Mouse (Mus musculus) hindbrain, postnatal 0 days (tissue): Measurements from ENCODE around the gene Ghsr. TPM values are rescaled to one million over a fixed set of nuclear protein-coding genes. Genes with fewer than 3 reads are reported as not detected.

ENCODE experiments used
- ATAC-seq: fragments of 200-750 bp; cut with Nextera tagmentation; 2 replicates; pipeline ENCODE4 v1.8.0; 2017; ENCODE audit warnings: mild to moderate bottlenecking, moderate TSS enrichment, moderate library complexity
- DNase-seq: peaks from one replicate; pipeline ENCODE4 v3.0.0-alpha.2; 2015; ENCODE audit warnings: low spot score
- H3K27ac ChIP-seq: fragments of 300-500 bp; sonication (generic); 2 replicates; pipeline ENCODE4 v1.5.1; 2014; ENCODE audit warnings: mild to moderate bottlenecking
- H3K27me3 ChIP-seq: fragments of 300-500 bp; sonication (generic); 2 replicates; pipeline ENCODE4 v1.6.1; 2014; ENCODE audit warnings: low read length, mixed read lengths; ENCODE audit not compliant: insufficient read depth
- H3K36me3 ChIP-seq: fragments of 300-500 bp; sonication (generic); 2 replicates; pipeline ENCODE4 v1.6.1; 2014; ENCODE audit warnings: low read length, mixed read lengths; ENCODE audit not compliant: insufficient read depth
- H3K4me1 ChIP-seq: fragments of 300-500 bp; sonication (generic); 2 replicates; pipeline ENCODE4 v1.6.1; 2014; ENCODE audit warnings: antibody characterized with exemption, low read length, mixed read lengths; ENCODE audit not compliant: insufficient read depth
- H3K4me2 ChIP-seq: fragments of 300-500 bp; sonication (generic); 2 replicates; pipeline ENCODE4 v1.6.1; 2014; ENCODE audit warnings: low read depth, mild to moderate bottlenecking, low read length, moderate library complexity, mixed read lengths
- H3K4me3 ChIP-seq: fragments of 300-500 bp; sonication (generic); 2 replicates; pipeline ENCODE4 v1.5.1; 2014; ENCODE audit warnings: low read length
- H3K9ac ChIP-seq: fragments of 300-500 bp; sonication (generic); replicated peaks from 2 replicates; pipeline ENCODE4 v1.6.1; 2014; ENCODE audit warnings: mild to moderate bottlenecking, low read length, moderate library complexity, mixed read lengths
- H3K9me3 ChIP-seq: fragments of 300-500 bp; sonication (generic); 2 replicates; pipeline ENCODE4 v1.6.1; 2016; ENCODE audit warnings: low read length, mixed read lengths
- CTCF ChIP-seq: IDR thresholded peaks from 2 replicates; pipeline ENCODE4 v1.5.1; 2016; ENCODE audit warnings: antibody characterized with exemption, control low read depth, low read depth
- WGBS: fragments of 180-500 bp; shearing (Covaris S2); extraction: QIAGEN DNeasy Blood & Tissue Kit; methylation state at CpG from one replicate; pipeline ENCODE4 v1.1.7; 2014; 5-methylcytosine and 5-hydroxymethylcytosine counted together
- polyA plus RNA-seq: library from polyadenylated mRNA; unstranded; fragments of >200 nt; fragmentation: Nextera tagmentation; extraction: Ambion mirVana; gene quantifications from 2 replicates; pipeline ENCODE4 v1.2.1, GENCODE M21; 2015
- total RNA-seq: library from RNA; depleted of rRNA; stranded (reverse); fragments of >200 nt; gene quantifications from 2 replicates; pipeline ENCODE4 v1.2.3, GENCODE M21; 2014

Gene Ghsr
- total and polyA plus RNA-seq, 2 experiments from 2014 or later = 0.38 to 1.1 TPM

DNA sequence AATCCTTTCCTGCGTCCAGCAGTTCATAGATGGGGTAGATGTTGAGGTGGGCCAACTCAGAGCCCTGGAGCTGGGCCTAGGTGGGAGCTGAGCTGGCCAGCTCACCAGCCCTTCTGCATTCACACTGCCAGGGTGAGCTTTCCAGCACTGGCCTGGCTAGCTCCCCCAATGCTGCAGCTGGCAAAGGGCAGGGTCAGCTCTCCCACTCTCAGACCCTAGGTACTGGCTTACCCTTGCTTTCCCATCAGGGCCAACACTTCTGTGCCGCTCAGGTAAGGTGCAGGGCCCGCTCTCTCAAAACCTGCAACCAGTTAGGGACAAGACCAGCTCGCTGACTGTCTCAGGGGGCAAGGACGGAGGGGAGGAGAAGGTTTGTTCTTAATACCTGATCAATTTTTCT is 30.4 kb upstream of the Ghsr start:
- H3K9ac ChIP-seq = no peak overlapping the region
- H3K27ac ChIP-seq = no peak overlapping the region
- no peaks in the 10 kb centered on the region for H3K36me3 ChIP-seq
- H3K4me2 ChIP-seq = no peak overlapping the region
- no peak overlapping the region for H3K4me3 ChIP-seq
- no peaks in the 10 kb centered on the region for H3K27me3 ChIP-seq
- ATAC-seq = no peak
- DNase-seq = no peak
- no peak for TF ChIP-seq CTCF
- 89% methylated on average over 5 of the region's 5 CpGs for WGBS
- H3K9me3 ChIP-seq = no peaks in the 10 kb centered on the region
- no peaks in the 10 kb centered on the region for H3K4me1 ChIP-seq

DNA sequence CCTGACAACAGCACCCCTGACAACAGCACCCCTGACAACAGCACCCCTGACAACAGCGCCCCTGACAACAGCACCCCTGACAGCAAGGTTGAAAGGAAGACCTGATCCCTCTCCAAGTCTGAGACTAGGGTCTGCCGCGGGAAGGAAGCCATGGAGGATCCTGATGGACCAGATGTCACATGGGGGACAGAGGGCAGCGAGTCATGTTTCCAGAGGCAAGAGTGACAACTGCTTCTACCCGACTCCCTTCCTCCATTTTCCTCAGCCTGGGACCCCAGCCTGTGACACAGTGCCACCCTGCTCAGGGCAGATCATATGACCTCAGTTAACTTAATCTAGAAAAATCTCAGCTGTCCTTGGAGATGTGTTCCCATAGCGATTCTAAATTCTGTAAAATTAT is 28.7 kb upstream of the Ghsr start:
- Histone ChIP-seq H3K4me1 (no peaks in the 10 kb centered on the region), H3K36me3 (no peaks in the 10 kb centered on the region), H3K27ac (no peak overlapping the region), H3K4me3 (no peak overlapping the region), H3K4me2 (no peak overlapping the region), H3K9ac (no peak overlapping the region), H3K9me3 (no peaks in the 10 kb centered on the region), H3K27me3 (no peaks in the 10 kb centered on the region)
- no peak for TF ChIP-seq CTCF
- no peak for DNase-seq
- 35% methylated on average over 6 of the region's 6 CpGs for WGBS
- ATAC-seq = no peak

DNA sequence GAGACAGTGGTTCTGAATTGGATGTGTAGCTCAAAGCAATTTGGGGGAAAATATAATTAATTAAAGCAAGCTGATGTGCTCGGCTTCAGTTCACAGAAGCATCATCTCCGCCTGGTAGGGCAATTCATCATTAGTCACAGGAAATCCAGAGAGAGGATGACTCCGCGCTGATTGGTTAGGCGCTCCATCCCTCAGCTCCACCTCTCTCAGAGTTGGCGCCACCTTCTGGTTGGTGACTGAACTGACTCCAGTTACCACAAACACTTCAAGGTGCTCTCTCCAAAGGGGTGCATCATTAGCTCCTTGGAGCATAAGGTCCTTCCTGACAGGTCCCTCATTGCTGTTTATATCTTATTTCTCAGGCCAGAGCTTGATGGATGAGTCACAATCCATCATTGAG is 25.6 kb upstream of the Ghsr start:
- WGBS = 57% methylated on average over 6 of the region's 6 CpGs
- no peaks in the 10 kb centered on the region for H3K36me3 ChIP-seq
- DNase-seq (no peak), ATAC-seq (0 out of 2 replicates have a peak, but pooled peaks have one; percentile 27)
- peak; percentile 55 for TF ChIP-seq CTCF
- H3K27ac ChIP-seq = no peak overlapping the region
- H3K4me3 ChIP-seq = no peak overlapping the region
- H3K4me2 ChIP-seq = no peak overlapping the region
- H3K9ac ChIP-seq = no peak overlapping the region
- H3K27me3 ChIP-seq = no peaks in the 10 kb centered on the region
- H3K4me1 ChIP-seq = no peaks in the 10 kb centered on the region
- H3K9me3 ChIP-seq = no peaks in the 10 kb centered on the region

DNA sequence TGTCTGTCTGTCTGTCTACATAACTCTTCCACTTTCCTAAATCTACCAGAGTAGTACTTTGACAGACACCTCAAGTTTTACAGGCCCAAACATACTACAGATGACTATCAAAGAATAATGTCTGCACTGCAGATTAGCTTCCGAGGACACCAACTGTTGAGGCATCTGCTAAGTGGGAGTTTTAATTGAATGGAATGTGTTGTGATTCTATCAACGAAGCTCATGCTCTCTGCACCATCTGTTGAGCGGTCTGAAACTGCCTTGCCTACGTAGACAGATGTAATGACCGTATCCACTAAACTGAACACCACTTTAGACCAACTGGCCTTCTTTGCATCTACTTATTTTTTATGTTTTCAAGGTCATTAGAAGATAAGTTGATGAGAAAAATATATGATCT is 22.7 kb upstream of the Ghsr start:
- Histone ChIP-seq H3K4me2 (no peak overlapping the region), H3K9ac (no peak overlapping the region), H3K36me3 (no peaks in the 10 kb centered on the region), H3K27ac (no peak overlapping the region), H3K4me3 (no peak overlapping the region), H3K9me3 (no peaks in the 10 kb centered on the region), H3K27me3 (no peaks in the 10 kb centered on the region), H3K4me1 (no peaks in the 10 kb centered on the region)
- peak; percentile 25 for DNase-seq
- no peak for TF ChIP-seq CTCF
- no peak for ATAC-seq
- WGBS = 50% methylated on average over 5 of the region's 5 CpGs

DNA sequence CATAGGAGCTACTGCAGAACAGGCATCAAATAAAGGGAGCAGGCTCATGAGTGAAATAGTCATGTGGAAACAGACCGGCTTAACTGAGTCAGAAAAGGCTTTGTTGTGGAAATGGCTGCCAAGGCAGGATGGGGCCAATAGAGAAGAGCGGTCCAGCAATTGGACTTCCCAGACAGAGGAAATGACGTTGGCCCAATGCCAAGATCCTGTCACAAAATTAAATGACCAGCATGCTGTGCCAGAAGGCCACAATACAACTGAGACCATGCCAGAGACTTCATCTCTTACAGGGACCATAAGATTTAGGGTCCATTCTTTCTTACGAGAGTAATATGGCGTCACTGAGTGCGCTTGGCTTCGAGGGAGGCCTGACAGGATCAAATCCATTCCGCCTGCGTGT is 20.0 kb upstream of the Ghsr start:
- H3K4me3 ChIP-seq = no peak overlapping the region
- no peak overlapping the region for H3K4me2 ChIP-seq
- DNase-seq (peak; percentile 80), ATAC-seq (peak; percentile 73)
- H3K9me3 ChIP-seq = no peaks in the 10 kb centered on the region
- H3K4me1 ChIP-seq = no peaks in the 10 kb centered on the region
- H3K27ac ChIP-seq = no peak overlapping the region
- 30% methylated on average over 9 of the region's 9 CpGs for WGBS
- H3K9ac ChIP-seq = no peak overlapping the region
- TF ChIP-seq CTCF = no peak
- no peaks in the 10 kb centered on the region for H3K27me3 ChIP-seq
- H3K36me3 ChIP-seq = no peaks in the 10 kb centered on the region

DNA sequence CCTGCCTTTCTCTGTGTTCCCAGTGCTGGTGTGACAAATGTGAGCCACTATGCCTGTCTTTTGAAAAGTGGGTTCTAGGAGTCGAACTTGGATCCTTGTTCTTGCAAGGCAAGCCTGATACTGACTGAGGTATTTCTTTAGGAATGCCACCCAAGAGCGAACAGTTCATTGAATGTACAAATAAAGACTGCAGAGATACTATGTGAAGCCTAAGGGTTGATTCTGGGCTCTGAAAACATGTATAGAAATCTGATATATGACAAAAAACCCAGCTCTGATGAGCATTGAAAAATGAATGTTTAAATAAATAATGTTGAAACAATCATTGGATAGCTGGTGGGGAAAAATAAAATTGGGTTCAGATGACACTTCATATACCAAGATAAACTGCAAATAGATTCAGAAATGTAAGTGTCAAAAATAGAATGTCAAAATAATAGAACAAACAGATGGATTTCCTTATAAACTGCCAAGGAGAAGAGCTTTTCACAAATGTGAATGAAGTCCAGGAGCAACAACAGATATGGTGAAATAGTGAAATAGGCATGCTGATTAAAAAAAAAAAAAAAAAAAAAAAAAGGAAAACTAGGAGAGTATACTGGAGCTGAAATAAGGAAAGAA is 11.9 kb upstream of the Ghsr start:
- Histone ChIP-seq H3K27me3 (no peaks in the 10 kb centered on the region), H3K4me2 (no peak overlapping the region), H3K9me3 (no peaks in the 10 kb centered on the region), H3K4me3 (no peak overlapping the region), H3K9ac (no peak overlapping the region), H3K36me3 (no peaks in the 10 kb centered on the region), H3K27ac (no peak overlapping the region), H3K4me1 (no peaks in the 10 kb centered on the region)
- DNase-seq (no peak), ATAC-seq (no peak)
- 86% methylated on average over 2 of the region's 2 CpGs for WGBS
- no peak for TF ChIP-seq CTCF

DNA sequence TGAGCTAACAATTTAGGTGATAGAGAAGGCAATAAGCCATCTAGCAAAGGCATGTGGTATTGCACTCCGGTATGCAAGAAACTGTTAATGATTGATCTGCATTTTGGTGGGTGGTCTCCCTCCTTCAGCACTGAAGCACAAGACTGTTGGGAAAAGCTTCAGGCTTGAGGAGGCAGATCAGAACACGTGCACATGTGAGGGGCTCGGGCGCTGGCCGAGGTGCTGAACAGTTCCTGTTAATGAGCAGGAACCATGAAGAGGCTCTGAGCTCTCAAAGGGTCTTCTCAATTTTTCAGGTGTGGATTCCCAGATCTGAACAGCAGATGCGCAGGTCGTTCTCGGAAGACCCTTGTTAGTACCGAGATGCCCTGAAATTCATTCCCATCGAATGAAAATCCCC is 1.0 kb upstream of the Ghsr start:
- no peak overlapping the region for H3K27ac ChIP-seq
- peak; percentile 18; the same call in 1 of the 2 replicates for ATAC-seq
- 9% methylated on average over 10 of the region's 10 CpGs for WGBS
- peaks cover 8% of the 10 kb centered on the region; the same call in 1 of the 2 replicates for H3K4me1 ChIP-seq
- TF ChIP-seq CTCF = peak; percentile 34; the same call in 1 of the 2 replicates
- H3K9ac ChIP-seq = no peak overlapping the region
- peak; percentile 39 for DNase-seq
- H3K36me3 ChIP-seq = no peaks in the 10 kb centered on the region
- no peak overlapping the region for H3K4me3 ChIP-seq
- H3K27me3 ChIP-seq = peaks cover 8% of the 10 kb centered on the region
- no peaks in the 10 kb centered on the region for H3K9me3 ChIP-seq
- H3K4me2 ChIP-seq = 0 out of 2 replicates have a peak overlapping the region, but pooled peaks have one; percentile 91
